Mouse (Mus musculus) E14TG2a.4 (cell line): ENCODE data around the gene Cfap54.

Source experiments
- CTCF ChIP-seq: conservative IDR thresholded peaks from 2 replicates; pipeline ENCODE4 v1.5.1; 2014; ENCODE audit warnings: low read length
- NANOG ChIP-seq: IDR thresholded peaks from 2 replicates; pipeline ENCODE4 v1.6.1; 2014; ENCODE audit warnings: borderline replicate concordance, low read length, mixed read lengths

DNA sequence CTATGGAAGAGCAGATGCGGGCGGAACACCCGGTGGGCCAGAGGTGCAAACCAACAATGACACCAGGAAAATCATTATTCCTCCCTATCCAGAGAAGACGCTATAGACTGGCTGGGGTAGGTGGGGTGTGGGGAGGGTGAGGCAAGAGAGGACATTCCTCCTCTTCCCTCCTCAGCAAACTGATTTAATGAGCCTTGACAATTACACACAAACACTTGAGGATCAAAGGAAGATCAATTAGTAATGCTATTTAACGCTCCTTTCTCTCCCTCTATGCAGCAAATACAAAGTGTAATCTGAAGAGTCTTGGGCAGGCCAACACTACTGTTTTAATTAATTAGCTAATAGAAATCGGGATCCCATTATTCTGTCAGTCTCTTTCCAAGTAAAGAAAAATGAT is 174.2 kb downstream of the Cfap54 start:
- no peak for TF ChIP-seq CTCF
- TF ChIP-seq NANOG = no peak
